ENCODE assay signal across 8 mouse cellular contexts in genomic region chr7:120201771-120202170, GRCm38 (mm10). TPM values are rescaled to one million over a fixed set of nuclear protein-coding genes. Genes with fewer than 3 reads are reported as not detected.
DNase-seq lines count a peak whose midpoint lies in the region; ATAC-seq lines count a peak whose summit lies in the region.

Gene Crym (minus strand): TSS chr7:120202111.

- no peaks in the 10 kb centered on the region for H3K9me3 ChIP-seq in embryonic facial prominence, embryonic 14.5 days (ENCODE audit: control insufficient read depth, low read length)

- H3K9ac ChIP-seq in embryonic facial prominence, embryonic 14.5 days (ENCODE audit: low read depth, low read length) = peak within 1 kb of the TSS; percentile 57

- H3K4me2 ChIP-seq in embryonic facial prominence, embryonic 14.5 days (ENCODE audit: low read depth, low read length) = peak within 1 kb of the TSS; percentile 53

- peak; percentile 50 for ATAC-seq in embryonic facial prominence, embryonic 14.5 days (ENCODE audit: low read depth)

- 0 out of 2 replicates have a peak, but pooled peaks cover 2% of the 10 kb centered on the region for H3K4me1 ChIP-seq in embryonic facial prominence, embryonic 14.5 days (ENCODE audit: control insufficient read depth, insufficient read depth, low read length)

- peak; percentile 44 to 54 for DNase-seq in layer of hippocampus, adult 18-20 months (ENCODE audit: low spot score in 2 of 2)
- no peak for DNase-seq in layer of hippocampus, adult 9-10 months (ENCODE audit: low spot score)
- peak; percentile 50 for DNase-seq in embryonic facial prominence, embryonic 14.5 days (ENCODE audit: low spot score)
- DNase-seq in kidney, postnatal 25 days = peak; percentile 18 to 53
- DNase-seq in lung, postnatal 36 days = peak; percentile 12
- no peak for DNase-seq in thymus, adult 18-20 months
- DNase-seq in urinary bladder, postnatal 25 days (ENCODE audit: low spot score) = no peak
- no peak for DNase-seq in thymus, postnatal 14 days

- H3K36me3 ChIP-seq in embryonic facial prominence, embryonic 14.5 days (ENCODE audit: control insufficient read depth, insufficient read depth, low read length) = no peaks in the 10 kb centered on the region

- WGBS in embryonic facial prominence, embryonic 14.5 days = 3% methylated on average over 16 of the region's 26 CpGs

- H3K27ac ChIP-seq in embryonic facial prominence, embryonic 14.5 days (replicated peaks; ENCODE audit: low read depth, low read length) = no peak within 1 kb of the TSS

- H3K27me3 ChIP-seq in embryonic facial prominence, embryonic 14.5 days (replicated peaks; ENCODE audit: control insufficient read depth, insufficient read depth, low read length) = peaks cover 15% of the 10 kb centered on the region

- peak within 1 kb of the TSS; percentile 37 for H3K4me3 ChIP-seq in embryonic facial prominence, embryonic 14.5 days (ENCODE audit: low read depth, low read length)

RNA-seq across cellular contexts. Expression of gene Crym, which starts in this region (rescaled TPM):
- 100 to 1,000 TPM; 255 to 271 TPM for total RNA-seq in layer of hippocampus, adult 18-20 months (2021)
- 55.2 and 62.9 TPM in 2 replicates for polyA plus RNA-seq in embryonic facial prominence, embryonic 14.5 days (2014; fragmentation: Nextera tagmentation; extraction: Ambion mirVana)

Comparison
In these comparisons a context has a peak if more than half of its experiments do, and no peak if none do; other contexts are left out.
1. DNase-seq: peak in layer of hippocampus, adult 18-20 months (2 of 2), embryonic facial prominence, embryonic 14.5 days (single experiment), kidney, postnatal 25 days (2 of 2) and lung, postnatal 36 days (single experiment); none in layer of hippocampus, adult 9-10 months (single experiment), thymus, adult 18-20 months (0 of 2), urinary bladder, postnatal 25 days (single experiment) and thymus, postnatal 14 days (single experiment).